19 mouse cellular contexts compared by ENCODE assay signal in the genomic region with DNA sequence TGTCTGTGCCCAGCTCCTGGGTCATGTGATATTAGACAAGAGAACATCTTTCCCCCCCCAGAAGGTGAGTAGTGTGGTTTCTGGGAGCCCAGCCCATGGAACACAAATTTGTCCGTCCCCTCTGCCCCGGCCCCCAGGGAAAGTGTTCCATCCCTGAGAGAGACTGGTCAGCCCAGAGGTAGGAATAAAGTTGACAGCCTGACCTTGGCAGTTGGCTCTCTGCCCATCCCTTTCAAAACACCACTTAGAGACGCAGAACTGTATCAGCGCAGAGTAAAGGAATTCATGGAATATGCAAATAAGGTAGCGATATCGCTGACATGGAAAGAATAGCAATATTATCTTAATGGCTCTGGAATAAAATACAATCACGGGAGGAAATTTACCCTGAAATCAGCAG.
A peak's percentile ranks its signal among the peaks of the same experiment; 100 is the strongest.
DNase-seq lines count a peak whose midpoint lies in the region; ATAC-seq and TF ChIP-seq lines count a peak whose summit lies in the region.
"Had no signal": no experiment of that assay in that cellular context is flagged by ENCODE, and none has a peak within 500 bp of the region (broad histone marks: within the 10 kb centered on the region; RNA-seq: fewer than 3 reads in every experiment).

No protein-coding gene starts in this region.

- DNase-seq in hindbrain, embryonic 10.5 days (ENCODE audit: low spot score) = no peak
- peak; percentile 19 to 77 for DNase-seq in adrenal gland, adult (ENCODE audit: inconsistent age in 2 of 2, low spot score in 1 of 2)
- DNase-seq in brain, embryonic 14.5 days (ENCODE audit: low read depth) = peak; percentile 21
- DNase-seq in spleen, adult 12 weeks (ENCODE audit: low spot score) = no peak
- DNase-seq in spleen, postnatal 4 days (ENCODE audit: low spot score in 2 of 2) = no peak
- DNase-seq: cerebellum, adult 8-10 months; gastrocnemius, postnatal 14 days; left cerebral cortex, postnatal 4 days; lung, adult 2 months; lung, postnatal 36 days; right cerebral cortex, postnatal 14 days; thymus, postnatal 25 days had no signal

- H3K4me2 ChIP-seq in forebrain, embryonic 16.5 days (ENCODE audit: low read length) = no peak overlapping the region
- H3K4me2 ChIP-seq in forebrain, embryonic 15.5 days (replicated peaks) = no peak overlapping the region
- no peak overlapping the region for H3K4me2 ChIP-seq in hindbrain, embryonic 13.5 days
- H3K4me2 ChIP-seq: embryonic facial prominence, embryonic 12.5 days had no signal

- no peak for TF ChIP-seq CTCF in brain, embryonic 14.5 days (IDR thresholded peaks at IDR 0.05; ENCODE audit: borderline replicate concordance, extremely low read depth, insufficient read depth, insufficient read length)

- H3K27me3 ChIP-seq in forebrain, embryonic 16.5 days (replicated peaks; ENCODE audit: control insufficient read depth, insufficient read depth, low read length) = no peaks in the 10 kb centered on the region
- no peaks in the 10 kb centered on the region for H3K27me3 ChIP-seq in forebrain, embryonic 15.5 days
- no peaks in the 10 kb centered on the region for H3K27me3 ChIP-seq in hindbrain, embryonic 13.5 days
- H3K27me3 ChIP-seq in hindbrain, embryonic 10.5 days (ENCODE audit: insufficient read depth, poor library complexity, severe bottlenecking) = no peaks in the 10 kb centered on the region
- H3K27me3 ChIP-seq: embryonic facial prominence, embryonic 12.5 days had no signal

- 52% methylated on average over 7 of the region's 7 CpGs for WGBS in forebrain, embryonic 16.5 days
- 58% methylated on average over 7 of the region's 7 CpGs for WGBS in forebrain, embryonic 15.5 days
- WGBS in hindbrain, embryonic 13.5 days = 53% methylated on average over 7 of the region's 7 CpGs
- WGBS in hindbrain, embryonic 10.5 days = 89% methylated on average over 7 of the region's 7 CpGs

- no peaks in the 10 kb centered on the region for H3K36me3 ChIP-seq in forebrain, embryonic 16.5 days (ENCODE audit: control insufficient read depth, insufficient read depth)
- H3K36me3 ChIP-seq in forebrain, embryonic 15.5 days = no peaks in the 10 kb centered on the region
- H3K36me3 ChIP-seq in hindbrain, embryonic 13.5 days = no peaks in the 10 kb centered on the region
- no peaks in the 10 kb centered on the region for H3K36me3 ChIP-seq in hindbrain, embryonic 10.5 days
- H3K36me3 ChIP-seq: embryonic facial prominence, embryonic 12.5 days had no signal

- no peaks in the 10 kb centered on the region for H3K4me1 ChIP-seq in forebrain, embryonic 16.5 days (replicated peaks; ENCODE audit: control insufficient read depth, insufficient read depth, low read length)
- peaks cover 6% of the 10 kb centered on the region; the same call in 1 of the 2 replicates for H3K4me1 ChIP-seq in forebrain, embryonic 15.5 days
- peaks cover 10% of the 10 kb centered on the region for H3K4me1 ChIP-seq in hindbrain, embryonic 13.5 days (replicated peaks)
- H3K4me1 ChIP-seq in hindbrain, embryonic 10.5 days (replicated peaks) = no peaks in the 10 kb centered on the region
- H3K4me1 ChIP-seq: embryonic facial prominence, embryonic 12.5 days had no signal

- TF ChIP-seq POLR2A in brain, embryonic 14.5 days (IDR thresholded peaks at IDR 0.05; ENCODE audit: borderline replicate concordance, extremely low read depth, insufficient read depth, insufficient read length, poor library complexity, severe bottlenecking) = no peak

- H3K4me3 ChIP-seq in forebrain, embryonic 16.5 days (replicated peaks; ENCODE audit: low read length) = no peak overlapping the region
- H3K4me3 ChIP-seq in forebrain, embryonic 15.5 days = no peak overlapping the region
- no peak overlapping the region for H3K4me3 ChIP-seq in hindbrain, embryonic 13.5 days
- no peak overlapping the region for H3K4me3 ChIP-seq in hindbrain, embryonic 10.5 days
- H3K4me3 ChIP-seq: embryonic facial prominence, embryonic 12.5 days; layer of hippocampus, adult 2 months had no signal

- H3K9me3 ChIP-seq in forebrain, embryonic 16.5 days (ENCODE audit: control insufficient read depth, low read length) = no peaks in the 10 kb centered on the region
- no peaks in the 10 kb centered on the region for H3K9me3 ChIP-seq in forebrain, embryonic 15.5 days
- H3K9me3 ChIP-seq in hindbrain, embryonic 13.5 days = no peaks in the 10 kb centered on the region
- H3K9me3 ChIP-seq in hindbrain, embryonic 10.5 days = no peaks in the 10 kb centered on the region
- H3K9me3 ChIP-seq: embryonic facial prominence, embryonic 12.5 days had no signal

- peak; percentile 57; the same call in 1 of the 2 replicates for ATAC-seq in forebrain, embryonic 16.5 days
- ATAC-seq in forebrain, embryonic 15.5 days (replicated peaks) = no peak
- ATAC-seq in hindbrain, embryonic 13.5 days (ENCODE audit: low FRiP score) = peak; percentile 46
- ATAC-seq: intestine, postnatal 0 days had no signal

- no peak overlapping the region for H3K27ac ChIP-seq in forebrain, embryonic 16.5 days (ENCODE audit: low read length)
- H3K27ac ChIP-seq in forebrain, embryonic 15.5 days (replicated peaks) = no peak overlapping the region
- H3K27ac ChIP-seq in hindbrain, embryonic 13.5 days = 0 out of 2 replicates have a peak overlapping the region, but pooled peaks have one; percentile 1
- H3K27ac ChIP-seq in hindbrain, embryonic 10.5 days = no peak overlapping the region
- H3K27ac ChIP-seq: embryonic facial prominence, embryonic 12.5 days; kidney, postnatal 0 days; layer of hippocampus, adult 2 months had no signal

- H3K9ac ChIP-seq in forebrain, embryonic 16.5 days (replicated peaks; ENCODE audit: low read depth, low read length) = no peak overlapping the region
- H3K9ac ChIP-seq in forebrain, embryonic 15.5 days (replicated peaks) = no peak overlapping the region
- no peak overlapping the region for H3K9ac ChIP-seq in hindbrain, embryonic 13.5 days
- H3K9ac ChIP-seq: embryonic facial prominence, embryonic 12.5 days had no signal

Comparison
In these comparisons a context has a peak if more than half of its experiments do, and no peak if none do; other contexts are left out.
1. DNase-seq: peak in adrenal gland, adult (2 of 2) and brain, embryonic 14.5 days (single experiment); none in hindbrain, embryonic 10.5 days (single experiment), spleen, adult 12 weeks (single experiment) and spleen, postnatal 4 days (0 of 2).